Mouse (Mus musculus) testis, postnatal 10 days (tissue): ENCODE measurements around the gene Id2.

ENCODE experiments used
- DNase-seq: peaks from one replicate; pipeline ENCODE4 v3.0.0; 2021; ENCODE audit warnings: low spot score

Gene Id2

DNA sequence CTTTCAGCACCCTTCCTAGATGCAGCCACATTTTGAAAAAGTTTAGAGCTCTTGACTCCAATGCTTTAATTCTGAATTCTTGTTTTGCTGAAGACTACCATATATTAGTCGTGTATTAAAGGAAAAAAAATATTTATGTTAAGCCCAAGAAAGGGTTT, at the start of gene Id2:
TSS of gene Id2 (minus strand) at position 89 of the 158 bp plus-strand sequence.
- no peak for DNase-seq

- no peak for DNase-seq
These were observed 48.4 kb upstream of the Id2 start for GRCm38 (mm10) chr12:25145344-25145698.

DNA sequence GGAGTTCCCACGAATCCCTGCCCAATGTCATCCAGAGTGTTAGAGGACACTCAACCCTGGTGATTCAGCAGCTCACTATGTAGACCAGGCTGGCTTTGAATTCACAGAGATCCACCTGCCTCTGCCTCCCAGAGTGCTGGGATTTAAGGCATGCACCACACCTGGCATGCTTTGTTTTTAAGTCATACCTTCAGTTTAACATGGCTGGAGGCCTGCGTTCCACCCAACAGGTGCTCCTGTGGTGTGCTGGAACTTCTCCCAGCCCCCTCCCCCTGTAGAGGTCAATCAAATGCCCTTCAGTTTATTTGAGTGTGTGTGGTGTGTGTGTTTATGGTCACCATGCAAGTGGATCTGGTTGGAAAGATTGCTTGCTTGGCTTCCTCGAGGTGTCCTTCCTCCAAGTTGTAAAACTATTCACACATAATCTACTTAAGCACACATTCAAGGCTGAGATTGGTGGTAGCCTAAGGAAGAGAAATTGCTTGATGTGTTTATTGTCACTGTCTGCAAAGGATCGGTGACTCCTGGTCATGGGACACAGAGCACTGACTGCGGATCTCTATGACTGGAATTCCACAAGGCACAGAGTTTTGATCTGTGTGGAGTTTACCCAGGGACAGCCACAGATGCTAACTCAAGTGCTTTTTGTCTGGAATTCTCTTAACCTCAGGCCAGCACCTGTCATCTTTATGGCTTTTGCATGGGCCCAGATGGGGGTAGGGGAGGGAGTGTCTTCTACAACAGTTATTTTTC, 47.8 kb upstream of the Id2 start:
- DNase-seq = no peak

- no peak for DNase-seq
These were observed 46.6 kb upstream of the Id2 start for GRCm38 (mm10) chr12:25143492-25143891.

GRCm38 (mm10) chr12:25142251-25142650, 45.3 kb upstream of the Id2 start:
- DNase-seq = no peak

GRCm38 (mm10) chr12:25141311-25141710, 44.4 kb upstream of the Id2 start:
- DNase-seq = no peak

GRCm38 (mm10) chr12:25140115-25140514, 43.2 kb upstream of the Id2 start:
- no peak for DNase-seq

- no peak for DNase-seq
These were observed 41.7 kb upstream of the Id2 start for GRCm38 (mm10) chr12:25138616-25139015.

- DNase-seq = no peak
These were observed 35.1 kb upstream of the Id2 start for GRCm38 (mm10) chr12:25132046-25132445.

- DNase-seq = no peak
These were observed 30.7 kb upstream of the Id2 start for GRCm38 (mm10) chr12:25127629-25128028.

GRCm38 (mm10) chr12:25126228-25126627, 29.3 kb upstream of the Id2 start:
- DNase-seq = no peak

DNA sequence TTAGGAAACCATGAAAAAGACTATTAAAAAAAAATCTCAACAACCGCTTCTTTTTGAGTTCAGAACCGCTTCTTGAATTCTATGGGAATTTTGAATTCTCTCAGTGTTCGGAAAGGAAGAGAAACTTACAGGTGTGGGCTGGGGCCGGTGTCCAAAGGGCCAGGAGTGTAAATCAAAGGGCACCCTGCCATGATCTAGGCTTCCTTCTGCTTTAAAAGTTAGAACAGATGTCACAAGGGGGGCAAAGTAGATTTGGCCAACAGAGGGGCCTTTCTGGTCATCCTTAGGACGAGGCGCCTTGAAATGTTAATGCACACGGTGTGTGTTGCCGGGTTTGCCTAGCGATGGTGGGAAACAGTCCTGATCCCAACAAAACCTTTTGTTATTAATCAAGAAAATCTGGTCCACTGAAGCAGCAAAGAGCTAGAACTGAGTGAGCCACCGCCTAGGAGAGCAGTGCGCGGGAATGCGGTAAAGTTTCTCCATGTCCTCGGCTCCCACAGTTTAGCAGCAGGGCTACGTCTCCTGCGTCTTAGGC, 28.4 kb upstream of the Id2 start:
- no peak for DNase-seq

- no peak for DNase-seq
These were observed 27.7 kb upstream of the Id2 start for GRCm38 (mm10) chr12:25124431-25125238.

DNA sequence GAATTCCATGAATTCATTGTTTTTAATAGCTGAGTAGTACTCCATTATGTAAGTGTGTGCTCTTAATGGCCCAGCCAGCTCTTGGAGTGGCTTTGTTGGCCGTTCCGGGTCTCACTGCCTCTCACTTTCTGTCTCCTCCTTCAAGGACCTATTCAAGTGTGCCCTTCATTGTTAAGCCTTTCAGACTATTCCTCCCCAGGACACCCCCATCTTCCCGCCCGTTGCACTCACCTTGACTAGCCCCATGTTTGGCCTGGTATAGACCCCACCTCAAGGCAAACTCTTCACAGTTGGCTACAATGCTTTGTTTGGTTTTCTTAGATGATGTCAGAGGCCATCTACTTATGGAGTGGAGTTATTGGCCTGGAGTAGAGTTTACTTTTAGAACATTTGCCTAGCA, 23.8 kb upstream of the Id2 start:
- DNase-seq = no peak

GRCm38 (mm10) chr12:25119278-25119677, 22.3 kb upstream of the Id2 start:
- no peak for DNase-seq

GRCm38 (mm10) chr12:25117856-25118511, 21.0 kb upstream of the Id2 start:
- no peak for DNase-seq

GRCm38 (mm10) chr12:25116126-25116525, 19.2 kb upstream of the Id2 start:
- DNase-seq = no peak

GRCm38 (mm10) chr12:25114426-25114825, 17.5 kb upstream of the Id2 start:
- DNase-seq = no peak

DNA sequence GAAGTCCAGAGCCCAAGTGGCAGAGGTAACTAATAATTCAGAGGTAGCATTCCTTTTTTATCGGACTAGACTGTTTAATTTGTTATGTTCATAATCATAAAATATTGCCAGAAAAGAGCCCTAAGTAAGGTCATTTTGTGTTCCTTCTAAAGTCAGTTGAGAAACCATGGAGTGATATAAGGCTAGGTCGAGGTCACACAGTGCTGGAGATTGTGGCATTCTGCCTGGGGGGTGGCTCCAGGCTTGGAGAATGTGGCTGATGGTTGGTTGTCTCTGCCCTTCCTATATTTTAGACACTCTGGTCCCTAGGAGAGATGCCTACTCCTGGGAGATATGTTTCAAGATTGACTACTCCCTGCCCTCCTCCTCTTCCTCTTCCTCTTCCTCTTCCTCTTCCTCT, 16.4 kb upstream of the Id2 start:
- DNase-seq = no peak

- DNase-seq = no peak
These were observed 15.9 kb upstream of the Id2 start for GRCm38 (mm10) chr12:25112806-25113205.

- DNase-seq = no peak
These were observed 13.7 kb upstream of the Id2 start for GRCm38 (mm10) chr12:25110682-25111078.

DNA sequence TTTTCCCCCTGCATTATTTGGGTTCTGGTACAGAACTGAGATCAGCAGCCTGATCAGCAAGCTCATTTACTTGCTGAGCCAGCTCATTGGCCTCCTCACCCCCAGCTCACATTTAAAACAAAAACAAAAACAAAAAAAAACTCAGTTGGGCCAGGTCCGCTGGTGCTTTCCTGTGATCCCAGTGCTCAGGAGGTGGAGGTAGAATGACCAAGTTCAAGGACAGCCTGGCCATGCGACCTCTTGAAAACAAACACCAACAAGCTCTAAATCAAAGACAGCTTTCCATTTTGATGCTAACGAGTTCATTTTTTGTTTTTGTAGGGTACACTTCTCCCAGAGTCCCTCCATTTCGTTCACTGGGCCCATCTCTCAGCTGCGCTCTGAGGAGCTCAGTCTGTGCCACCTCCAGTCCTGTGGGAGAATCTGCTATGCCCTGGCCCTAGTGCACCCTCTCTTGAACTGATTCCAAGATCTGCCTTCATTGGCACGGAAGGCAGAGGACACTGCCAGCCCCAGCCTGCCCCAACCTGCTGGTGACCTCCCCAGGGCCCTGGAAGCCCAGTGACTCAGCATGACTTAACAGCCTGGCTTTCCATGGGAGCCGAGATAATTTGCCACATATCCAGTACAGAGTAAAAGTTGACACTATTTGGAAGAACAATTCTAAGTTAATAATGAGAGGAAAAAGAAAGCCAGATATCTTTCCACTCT, 13.2 kb upstream of the Id2 start:
- DNase-seq = no peak

GRCm38 (mm10) chr12:25108865-25109264, 11.9 kb upstream of the Id2 start:
- no peak for DNase-seq
